Mouse (Mus musculus) kidney, postnatal 14 days (tissue): Measurements from ENCODE around the gene Olfr610.
"Not testable (repeated sequence)": the region's sequence is repeated elsewhere in the genome, so short reads cannot be mapped to it uniquely, and the experiment has no call there.

ENCODE experiments used
- DNase-seq: peaks from one replicate; pipeline ENCODE4 v3.0.0; 2022; ENCODE audit warnings: mixed read lengths

Olfr610 gene

GRCm38 (mm10) chr7:103512022-103512421 is at the start of gene Olfr610:
Gene Olfr610 (minus strand): TSS chr7:103512122.
- no peak for DNase-seq

- no peak for DNase-seq
Observed at GRCm38 (mm10) chr7:103555779-103556178, 43.9 kb upstream of the Olfr610 start, which contains the start of gene Olfr615. Gene Olfr615 (plus strand): TSS chr7:103556079.

GRCm38 (mm10) chr7:103547774-103548173 is 35.9 kb upstream of the Olfr610 start, which contains the start of gene Olfr613:
Gene Olfr613 (plus strand): TSS chr7:103548074.
- no peak for DNase-seq

DNA sequence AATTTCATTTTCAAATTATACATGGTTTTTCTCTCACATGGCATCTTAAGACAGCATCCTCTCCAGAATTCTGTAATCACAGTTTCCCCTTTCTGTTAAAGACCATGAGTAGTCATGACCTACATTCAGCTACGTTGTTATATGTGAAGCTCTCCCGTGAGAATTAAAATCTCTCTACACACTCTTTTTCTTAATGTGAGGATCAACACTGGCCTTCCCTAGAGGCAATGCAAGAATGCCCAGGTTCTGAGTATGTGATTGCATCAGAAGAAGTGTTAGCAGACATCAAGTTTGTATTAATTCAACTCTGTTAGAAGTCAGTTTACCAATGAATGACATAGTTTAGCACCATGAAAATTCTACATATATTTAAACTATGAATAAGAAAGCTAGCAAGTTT is 30.7 kb upstream of the Olfr610 start, which contains the start of gene Olfr612:
Gene Olfr612 (minus strand): TSS at position 101 of the 400 bp plus-strand sequence.
- not testable (repeated sequence) for DNase-seq

DNA sequence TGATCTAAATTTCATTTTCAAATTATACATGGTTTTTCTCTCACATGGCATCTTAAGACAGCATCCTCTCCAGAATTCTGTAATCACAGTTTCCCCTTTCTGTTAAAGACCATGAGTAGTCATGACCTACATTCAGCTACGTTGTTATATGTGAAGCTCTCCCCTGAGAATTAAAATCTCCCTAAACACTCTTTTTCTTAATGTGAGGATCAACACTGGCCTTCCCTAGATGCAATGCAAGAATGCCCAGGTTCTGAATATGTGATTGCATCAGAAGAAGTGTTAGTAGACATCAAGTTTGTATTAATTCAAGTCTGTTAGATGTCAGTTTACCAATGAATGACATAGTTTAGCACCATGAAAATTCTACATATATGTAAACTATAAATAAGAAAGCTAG is 8.8 kb upstream of the Olfr610 start, which contains the start of gene Olfr611:
Gene Olfr611 (minus strand): TSS at position 101 of the 400 bp plus-strand sequence.
- DNase-seq: not testable (repeated sequence)

GRCm38 (mm10) chr7:103497962-103498361 is 14.0 kb downstream of the Olfr610 start, which contains the start of gene Olfr609:
Gene Olfr609 (minus strand): TSS chr7:103498062.
- DNase-seq: no peak

- not testable (repeated sequence) for DNase-seq
Observed at GRCm38 (mm10) chr7:103477106-103477505, 34.8 kb downstream of the Olfr610 start.

DNA sequence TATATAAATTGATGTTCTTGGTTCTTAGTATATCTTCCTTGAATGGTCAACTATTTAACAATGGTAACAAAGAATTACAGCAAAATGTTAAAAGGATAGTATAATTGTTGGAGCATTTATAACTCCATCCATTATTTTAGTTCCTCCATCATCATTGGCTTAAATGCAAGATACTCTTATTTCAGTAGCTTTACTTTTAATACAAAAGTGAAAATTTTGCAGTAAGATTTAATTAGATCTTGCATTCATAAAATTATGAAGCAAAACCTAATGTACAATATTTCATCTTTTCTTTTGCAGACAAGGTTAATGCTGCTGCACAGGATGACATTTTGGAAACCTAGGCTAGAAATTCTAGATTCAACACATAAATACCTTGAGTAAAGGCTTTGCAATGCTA is 42.3 kb downstream of the Olfr610 start, which contains the start of gene Olfr608:
Gene Olfr608 (plus strand): TSS at position 301 of the 400 bp plus-strand sequence.
- DNase-seq: no peak

GRCm38 (mm10) chr7:103460590-103460989 is 51.3 kb downstream of the Olfr610 start:
- DNase-seq: no peak
